Mouse (Mus musculus): ENCODE measurements at regions not wholly inside any gene's neighbourhood (a gene's known extent, or its start where the extent isn't known, plus 50 kb on each side); places are given as distances from the start of the nearest gene placed in this dataset.

GRCm38 (mm10) chr2:28304712-28305111, 111.9 kb downstream of the Olfm1 start:
- TF ChIP-seq CTCF (IDR thresholded peaks at IDR 0.05; ENCODE audit: extremely low read depth, insufficient read depth, low read length) (peak; percentile 68), POLR2A (IDR thresholded peaks at IDR 0.05; ENCODE audit: extremely low read depth, insufficient read depth, low read length) (no peak)
